Mouse (Mus musculus): ENCODE measurements around the gene 0610009B22Rik.

- TF ChIP-seq POLR2A (IDR thresholded peaks at IDR 0.05; ENCODE audit: borderline replicate concordance, insufficient read depth, low read length), result no peak
- no peak for TF ChIP-seq CTCF (IDR thresholded peaks at IDR 0.05; ENCODE audit: borderline replicate concordance, insufficient read depth, low read depth, low read length)
These were observed 14.2 kb upstream of the 0610009B22Rik start for GRCm38 (mm10) chr11:51702831-51703230.

Measured in cerebellum, adult 2 months (tissue).